Mouse (Mus musculus) adrenal gland (tissue): ENCODE results near the gene Acsm4.

Experiments used
- intact Hi-C: fragments of 180-260 bp; cut with DNase I; formaldehyde crosslinking; loops from one replicate; pipeline ENCODE4 v1.15.1; 2025

Acsm4 gene

GRCm38 (mm10) chr7:119762166-119762697 lies 72.4 kb downstream of the Acsm4 start:
- intact Hi-C loops = no loop called here
